Mouse (Mus musculus): ENCODE measurements around the gene Scimp.

GRCm38 (mm10) chr11:70762641-70763040 lies 49.7 kb downstream of the Scimp start:
- TF ChIP-seq POLR2A (IDR thresholded peaks at IDR 0.05; ENCODE audit: insufficient read depth, low read depth, low read length) (no peak), CTCF (IDR thresholded peaks at IDR 0.05; ENCODE audit: insufficient read depth, low read depth, low read length) (no peak)
